Mouse (Mus musculus) embryonic facial prominence, embryonic 13.5 days (tissue): ENCODE data around the gene Tmem161a. TPM values are rescaled to one million over a fixed set of nuclear protein-coding genes. Genes with fewer than 3 reads are reported as not detected.

Experiments used
- ATAC-seq: fragments of 200-750 bp; cut with Nextera tagmentation; 2 replicates; pipeline ENCODE4 v1.8.0; 2017; ENCODE audit warnings: low read depth; ENCODE audit not compliant: insufficient number of reproducible peaks, insufficient read depth, low FRiP score, low TSS enrichment
- H3K27ac ChIP-seq: fragments of 300-500 bp; sonication (generic); 2 replicates; pipeline ENCODE4 v1.5.1; 2015; ENCODE audit warnings: moderate library complexity, mild to moderate bottlenecking, inconsistent platforms
- H3K27me3 ChIP-seq: fragments of 300-500 bp; sonication (generic); 2 replicates; pipeline ENCODE4 v1.6.1; 2015; ENCODE audit warnings: mild to moderate bottlenecking, inconsistent platforms
- H3K36me3 ChIP-seq: fragments of 300-500 bp; sonication (generic); 2 replicates; pipeline ENCODE4 v1.6.1; 2015; ENCODE audit warnings: mild to moderate bottlenecking, inconsistent platforms
- H3K4me1 ChIP-seq: fragments of 300-500 bp; sonication (generic); 2 replicates; pipeline ENCODE4 v1.6.1; 2015; ENCODE audit warnings: inconsistent platforms
- H3K4me2 ChIP-seq: fragments of 300-500 bp; sonication (generic); 2 replicates; pipeline ENCODE4 v1.6.1; 2015; ENCODE audit warnings: moderate library complexity, mild to moderate bottlenecking, inconsistent platforms
- H3K4me3 ChIP-seq: fragments of 300-500 bp; sonication (generic); 2 replicates; pipeline ENCODE4 v1.5.1; 2015; ENCODE audit warnings: mild to moderate bottlenecking, inconsistent platforms
- H3K9ac ChIP-seq: fragments of 300-500 bp; sonication (generic); 2 replicates; pipeline ENCODE4 v1.6.1; 2015; ENCODE audit warnings: mild to moderate bottlenecking, inconsistent platforms
- H3K9me3 ChIP-seq: fragments of 300-500 bp; sonication (generic); 2 replicates; pipeline ENCODE4 v1.6.1; 2016; ENCODE audit warnings: inconsistent platforms
- WGBS: fragments of 180-500 bp; shearing (Covaris S2); methylation state at CpG from one replicate; pipeline ENCODE4 v1.1.7; 2015; ENCODE audit warnings: mixed read lengths; 5-methylcytosine and 5-hydroxymethylcytosine counted together
- polyA plus RNA-seq: library from polyadenylated mRNA; unstranded; fragments of >200 nt; fragmentation: Nextera tagmentation; extraction: Ambion mirVana; gene quantifications from 2 replicates; pipeline ENCODE4 v1.2.1, GENCODE M21; 2015

The Tmem161a gene
- polyA plus RNA-seq, 1 experiment from 2014 or later = 68.5 TPM

- H3K9me3 ChIP-seq = no peaks in the 10 kb centered on the region
- H3K27ac ChIP-seq = no peak overlapping the region
- H3K4me1 ChIP-seq = no peaks in the 10 kb centered on the region
- no peak overlapping the region for H3K9ac ChIP-seq
- no peak overlapping the region for H3K4me3 ChIP-seq
- H3K27me3 ChIP-seq = no peaks in the 10 kb centered on the region
- no peak for ATAC-seq
- H3K36me3 ChIP-seq = peaks cover 16% of the 10 kb centered on the region
- WGBS = 64% methylated on average over 5 of the region's 5 CpGs
- no peak overlapping the region for H3K4me2 ChIP-seq
Observed at GRCm38 (mm10) chr8:70193238-70193637, 21.1 kb downstream of the Tmem161a start.

DNA sequence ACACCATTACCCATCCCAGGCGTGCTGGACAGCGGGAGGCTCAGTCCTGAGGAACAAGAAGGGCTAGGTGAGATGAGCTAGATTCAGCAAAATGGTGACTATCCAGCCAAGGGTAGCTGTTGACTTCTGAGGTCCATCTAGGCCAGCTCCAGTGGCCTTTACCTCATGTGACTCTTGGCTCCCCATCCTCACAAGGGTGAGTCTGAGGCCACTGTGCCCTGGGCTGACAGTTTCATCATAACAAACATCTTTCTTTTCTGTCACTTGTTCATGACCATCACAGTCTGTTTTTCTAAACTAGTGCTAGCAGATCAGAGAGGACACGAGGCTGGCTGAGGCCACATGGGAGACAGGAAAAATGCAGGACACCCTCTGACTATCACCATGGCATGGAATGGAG lies 22.0 kb downstream of the Tmem161a start:
- H3K4me2 ChIP-seq = no peak overlapping the region
- H3K9me3 ChIP-seq = no peaks in the 10 kb centered on the region
- ATAC-seq = no peak
- H3K27me3 ChIP-seq = no peaks in the 10 kb centered on the region
- no peak overlapping the region for H3K9ac ChIP-seq
- H3K4me3 ChIP-seq = no peak overlapping the region
- H3K36me3 ChIP-seq = peaks cover 12% of the 10 kb centered on the region
- no peak overlapping the region for H3K27ac ChIP-seq
- H3K4me1 ChIP-seq = no peaks in the 10 kb centered on the region
- WGBS = 85% methylated on average over 3 of the region's 3 CpGs

GRCm38 (mm10) chr8:70195762-70196161 lies 23.6 kb downstream of the Tmem161a start:
- Histone ChIP-seq H3K4me2 (no peak overlapping the region), H3K9me3 (no peaks in the 10 kb centered on the region), H3K4me1 (no peaks in the 10 kb centered on the region), H3K27me3 (no peaks in the 10 kb centered on the region), H3K4me3 (no peak overlapping the region), H3K36me3 (peaks cover 6% of the 10 kb centered on the region), H3K9ac (no peak overlapping the region), H3K27ac (no peak overlapping the region)
- ATAC-seq = no peak
- 63% methylated on average over 2 of the region's 2 CpGs for WGBS

GRCm38 (mm10) chr8:70197603-70198002 lies 25.4 kb downstream of the Tmem161a start:
- Histone ChIP-seq H3K36me3 (peaks cover 2% of the 10 kb centered on the region; the same call in 1 of the 2 replicates), H3K9ac (0 out of 2 replicates have a peak overlapping the region, but pooled peaks have one; percentile 41), H3K4me2 (no peak overlapping the region), H3K27ac (no peak overlapping the region), H3K4me3 (no peak overlapping the region), H3K9me3 (no peaks in the 10 kb centered on the region), H3K4me1 (no peaks in the 10 kb centered on the region), H3K27me3 (no peaks in the 10 kb centered on the region)
- no peak for ATAC-seq
- WGBS = 51% methylated on average over 7 of the region's 7 CpGs

DNA sequence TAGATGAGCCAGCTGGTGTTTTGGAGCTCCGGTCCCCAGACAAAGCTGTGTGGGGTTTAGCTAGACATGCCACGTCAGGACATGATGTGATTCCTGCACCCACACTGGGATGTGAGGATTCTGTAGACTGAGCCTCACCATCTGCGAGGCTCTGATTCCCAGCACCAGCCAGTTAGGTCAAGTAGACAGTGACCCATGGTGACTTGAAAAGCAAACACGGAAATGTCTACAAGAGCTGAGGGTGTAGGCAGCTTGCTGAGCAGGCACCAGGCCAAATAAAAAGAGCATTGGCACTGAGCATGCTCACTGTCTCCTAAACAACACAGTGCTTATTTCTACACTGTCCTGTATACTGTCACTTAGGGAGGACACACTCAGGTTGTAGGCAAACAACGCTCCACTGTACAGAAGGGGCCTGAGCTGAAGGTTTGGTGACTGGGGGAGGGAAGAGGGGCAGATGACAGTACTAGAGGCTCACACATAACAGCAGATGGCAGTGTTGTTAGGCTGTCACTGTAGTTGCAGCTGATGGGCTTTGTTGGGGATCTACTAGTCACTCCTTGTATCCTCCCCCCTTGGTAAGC lies 28.0 kb downstream of the Tmem161a start:
- WGBS = 79% methylated on average over 5 of the region's 5 CpGs
- Histone ChIP-seq H3K9ac (no peak overlapping the region), H3K4me1 (no peaks in the 10 kb centered on the region), H3K27ac (no peak overlapping the region), H3K4me2 (no peak overlapping the region), H3K36me3 (no peaks in the 10 kb centered on the region), H3K27me3 (no peaks in the 10 kb centered on the region), H3K9me3 (no peaks in the 10 kb centered on the region), H3K4me3 (no peak overlapping the region)
- ATAC-seq = no peak

- Histone ChIP-seq H3K27ac (no peak overlapping the region), H3K27me3 (no peaks in the 10 kb centered on the region), H3K4me3 (no peak overlapping the region), H3K4me2 (no peak overlapping the region), H3K9me3 (no peaks in the 10 kb centered on the region), H3K36me3 (no peaks in the 10 kb centered on the region), H3K9ac (no peak overlapping the region), H3K4me1 (no peaks in the 10 kb centered on the region)
- WGBS = 84% methylated on average over 3 of the region's 3 CpGs
- ATAC-seq = no peak
Observed at GRCm38 (mm10) chr8:70201417-70201816, 29.3 kb downstream of the Tmem161a start.

- Histone ChIP-seq H3K36me3 (no peaks in the 10 kb centered on the region), H3K9me3 (no peaks in the 10 kb centered on the region), H3K4me3 (no peak overlapping the region), H3K27ac (no peak overlapping the region), H3K4me2 (no peak overlapping the region), H3K4me1 (no peaks in the 10 kb centered on the region), H3K9ac (no peak overlapping the region), H3K27me3 (no peaks in the 10 kb centered on the region)
- no peak for ATAC-seq
- 75% methylated on average over 4 of the region's 4 CpGs for WGBS
Observed at GRCm38 (mm10) chr8:70203072-70203471, 30.9 kb downstream of the Tmem161a start.

DNA sequence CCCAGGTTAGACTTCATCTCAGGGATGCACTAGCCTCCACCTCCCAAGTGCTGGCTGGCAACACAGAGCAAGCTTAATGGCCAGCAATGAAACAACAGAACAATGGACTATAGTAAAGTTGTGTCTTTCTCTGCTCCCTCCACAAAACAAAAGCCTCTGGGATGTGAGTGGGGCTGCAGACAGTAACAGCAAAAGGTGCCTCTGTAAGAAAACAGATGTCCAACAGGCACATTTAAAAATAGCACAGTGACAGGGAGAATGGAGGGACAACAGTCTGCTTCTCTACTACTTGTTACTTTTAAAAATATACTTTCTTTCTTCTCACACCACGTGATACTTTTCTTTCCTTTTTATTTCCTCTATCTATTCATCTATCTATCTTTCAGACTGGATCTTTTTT lies 32.6 kb downstream of the Tmem161a start:
- Histone ChIP-seq H3K36me3 (no peaks in the 10 kb centered on the region), H3K4me1 (no peaks in the 10 kb centered on the region), H3K4me2 (no peak overlapping the region), H3K27me3 (no peaks in the 10 kb centered on the region), H3K27ac (no peak overlapping the region), H3K9ac (no peak overlapping the region), H3K4me3 (no peak overlapping the region), H3K9me3 (no peaks in the 10 kb centered on the region)
- 60% methylated on average over 1 of the region's 1 CpGs for WGBS
- no peak for ATAC-seq

DNA sequence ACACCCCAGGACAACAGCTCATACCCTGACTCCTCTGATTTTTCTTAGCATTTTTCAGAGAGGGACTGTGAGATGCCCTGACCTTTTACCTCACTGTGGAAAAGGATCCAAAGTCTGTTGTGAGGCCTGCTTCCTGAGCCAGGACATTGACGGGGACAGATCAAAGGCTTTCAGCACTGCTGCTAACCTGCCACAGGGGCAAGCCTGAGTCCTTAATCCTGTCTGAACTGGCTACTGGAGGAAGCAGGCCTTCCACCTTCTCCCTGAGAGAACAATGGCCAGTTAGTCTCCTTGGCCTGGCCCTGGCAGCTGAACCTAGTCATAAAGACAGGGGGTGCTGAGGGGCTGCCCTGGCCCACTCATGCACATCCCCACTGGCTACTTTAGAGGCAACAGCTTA lies 36.0 kb downstream of the Tmem161a start:
- H3K4me3 ChIP-seq = no peak overlapping the region
- WGBS = 12% methylated on average over 1 of the region's 1 CpGs

GRCm38 (mm10) chr8:70210538-70210937 lies 38.4 kb downstream of the Tmem161a start:
- Histone ChIP-seq H3K27me3 (0 out of 2 replicates have a peak, but pooled peaks cover 9% of the 10 kb centered on the region), H3K4me1 (peaks cover 22% of the 10 kb centered on the region), H3K9ac (peak overlapping the region; percentile 60; the same call in 1 of the 2 replicates), H3K4me2 (peak overlapping the region; percentile 88), H3K27ac (no peak overlapping the region), H3K4me3 (peak overlapping the region; percentile 3; the same call in 1 of the 2 replicates), H3K36me3 (no peaks in the 10 kb centered on the region), H3K9me3 (no peaks in the 10 kb centered on the region)
- WGBS = 14% methylated on average over 8 of the region's 8 CpGs
- ATAC-seq = no peak

More for the DNA sequence above, 36.0 kb downstream of the Tmem161a start:
- ATAC-seq = no peak
- Histone ChIP-seq H3K4me2 (no peak overlapping the region), H3K4me1 (peaks cover 20% of the 10 kb centered on the region), H3K27me3 (0 out of 2 replicates have a peak, but pooled peaks cover 9% of the 10 kb centered on the region), H3K9me3 (no peaks in the 10 kb centered on the region), H3K9ac (no peak overlapping the region), H3K27ac (no peak overlapping the region), H3K36me3 (no peaks in the 10 kb centered on the region)

GRCm38 (mm10) chr8:70211275-70211674 lies 39.1 kb downstream of the Tmem161a start:
- H3K27me3 ChIP-seq = 0 out of 2 replicates have a peak, but pooled peaks cover 9% of the 10 kb centered on the region
- H3K36me3 ChIP-seq = no peaks in the 10 kb centered on the region
- no peak overlapping the region for H3K27ac ChIP-seq
- no peaks in the 10 kb centered on the region for H3K9me3 ChIP-seq
- H3K9ac ChIP-seq = peak overlapping the region; percentile 77
- peak overlapping the region; percentile 69 for H3K4me3 ChIP-seq
- peaks cover 22% of the 10 kb centered on the region for H3K4me1 ChIP-seq
- no peak for ATAC-seq
- H3K4me2 ChIP-seq = peak overlapping the region; percentile 88
- 85% methylated on average over 1 of the region's 1 CpGs for WGBS

- Histone ChIP-seq H3K4me3 (peak overlapping the region; percentile 69), H3K27me3 (0 out of 2 replicates have a peak, but pooled peaks cover 9% of the 10 kb centered on the region), H3K9ac (peak overlapping the region; percentile 77), H3K4me1 (peaks cover 22% of the 10 kb centered on the region), H3K27ac (no peak overlapping the region), H3K4me2 (peak overlapping the region; percentile 88), H3K9me3 (no peaks in the 10 kb centered on the region), H3K36me3 (no peaks in the 10 kb centered on the region)
- ATAC-seq = peak; percentile 1; the same call in 1 of the 2 replicates
- 2% methylated on average over 31 of the region's 31 CpGs for WGBS
Observed at GRCm38 (mm10) chr8:70211726-70212111, 39.6 kb downstream of the Tmem161a start.
